Mouse (Mus musculus) R1 (cell line): ENCODE measurements at regions not wholly inside any gene's neighbourhood (a gene's known extent, or its start where the extent isn't known, plus 50 kb on each side); places are given as distances from the start of the nearest gene placed in this dataset.
A peak's percentile ranks its signal among the peaks of the same experiment; 100 is the strongest.

ENCODE experiments used
- DNase-seq: peaks from one replicate; pipeline ENCODE4 v3.0.0-alpha.2; 2018; ENCODE audit warnings: low read depth, low spot score

GRCm38 (mm10) chr3:77051884-77052283 is 977.8 kb downstream of the Fstl5 start:
- DNase-seq: no peak

GRCm38 (mm10) chr3:77075055-77075454 is 1001.0 kb downstream of the Fstl5 start:
- DNase-seq: no peak

- DNase-seq: no peak
Observed at GRCm38 (mm10) chr3:77091812-77092211, 1017.7 kb downstream of the Fstl5 start.

GRCm38 (mm10) chr3:77112969-77113368 is 1038.9 kb downstream of the Fstl5 start:
- DNase-seq: no peak

- peak; percentile 11 for DNase-seq
Observed at GRCm38 (mm10) chr3:77120581-77120980, 1046.5 kb downstream of the Fstl5 start.

GRCm38 (mm10) chr3:77151636-77152035 is 1077.6 kb downstream of the Fstl5 start:
- DNase-seq: no peak

GRCm38 (mm10) chr3:77197828-77198227 is 1123.8 kb downstream of the Fstl5 start:
- no peak for DNase-seq

GRCm38 (mm10) chr3:77198265-77198664 is 1124.2 kb downstream of the Fstl5 start:
- no peak for DNase-seq

- no peak for DNase-seq
Observed at GRCm38 (mm10) chr3:77226007-77226406, 1151.9 kb downstream of the Fstl5 start.
